Mouse (Mus musculus) lung, postnatal 0 days (tissue): ENCODE measurements around the gene Wdr66.

Source experiments
- CTCF ChIP-seq: IDR thresholded peaks from 2 replicates; pipeline ENCODE4 v1.5.1; 2016; ENCODE audit warnings: antibody characterized with exemption, mild to moderate bottlenecking
- EP300 ChIP-seq: IDR thresholded peaks from 2 replicates; pipeline ENCODE4 v1.6.1; 2016; ENCODE audit warnings: antibody characterized with exemption, mild to moderate bottlenecking, control low read depth

GRCm38 (mm10) chr5:123251390-123251789 lies 512 bp upstream of the Wdr66 start:
- TF ChIP-seq EP300 (no peak), CTCF (no peak)
